Comparison of ENCODE assay signal across 8 mouse cellular contexts in genomic region chr5:139344687-139345363, GRCm38 (mm10). TPM values are rescaled to one million over a fixed set of nuclear protein-coding genes. Genes with fewer than 3 reads are reported as not detected.
DNase-seq lines count a peak whose midpoint lies in the region; ATAC-seq and TF ChIP-seq lines count a peak whose summit lies in the region.

No protein-coding gene starts in this region.

- peak; percentile 67; the same call in 1 of the 2 replicates for TF ChIP-seq EP300 in ES-Bruce4 (IDR thresholded peaks at IDR 0.05; ENCODE audit: insufficient read depth, low read depth, low read length)

- peak; percentile 88 for ATAC-seq in cerebellum, adult (ENCODE audit: insufficient number of reproducible peaks, low FRiP score, low TSS enrichment)
- peak; percentile 91 for ATAC-seq in forebrain, embryonic 13.5 days
- ATAC-seq in neutrophil, adult 5-6 weeks (ENCODE audit: extremely low read depth, insufficient number of reproducible peaks, low FRiP score, poor library complexity, severe bottlenecking) = peak; percentile 96

- no peak for TF ChIP-seq CTCF in ES-Bruce4 (IDR thresholded peaks at IDR 0.05; ENCODE audit: low read depth, low read length)
- no peak for TF ChIP-seq CTCF in lung, adult 2 months (IDR thresholded peaks at IDR 0.05; ENCODE audit: insufficient read depth, low read length)

- peak; percentile 95 to 98 for DNase-seq in heart, postnatal 14 days
- DNase-seq in layer of hippocampus, adult 11-12 months (ENCODE audit: low spot score) = peak; percentile 94
- peak; percentile 97 for DNase-seq in lung, adult 2 months
- DNase-seq in thymus, adult 18-20 months = peak; percentile 84

- peak overlapping the region; percentile 93 for H3K4me2 ChIP-seq in forebrain, embryonic 13.5 days

- intact Hi-C loops in heart, postnatal 14 days (cut with DNase I) = no loop called here

- no peaks in the 10 kb centered on the region for H3K9me3 ChIP-seq in ES-Bruce4 (replicated peaks; ENCODE audit: control insufficient read depth, insufficient read depth, low read length, poor library complexity, severe bottlenecking)
- H3K9me3 ChIP-seq in forebrain, embryonic 13.5 days (replicated peaks) = no peaks in the 10 kb centered on the region

- H3K27me3 ChIP-seq in ES-Bruce4 (ENCODE audit: control insufficient read depth, insufficient read depth, low read length, poor library complexity, severe bottlenecking) = no peaks in the 10 kb centered on the region
- 0 out of 2 replicates have a peak, but pooled peaks cover 4% of the 10 kb centered on the region for H3K27me3 ChIP-seq in forebrain, embryonic 13.5 days

- WGBS in forebrain, embryonic 13.5 days = under 1% methylated on average over 33 of the region's 33 CpGs
- WGBS in lung, adult 2 months = under 1% methylated on average over 33 of the region's 33 CpGs

- H3K4me1 ChIP-seq in ES-Bruce4 (ENCODE audit: control insufficient read depth, insufficient read depth, low read length) = no peaks in the 10 kb centered on the region
- peaks cover 14% of the 10 kb centered on the region for H3K4me1 ChIP-seq in forebrain, embryonic 13.5 days
- H3K4me1 ChIP-seq in lung, adult 2 months (ENCODE audit: control insufficient read depth, insufficient read depth, low read length) = peaks cover 7% of the 10 kb centered on the region

- TF ChIP-seq POLR2A in ES-Bruce4 (IDR thresholded peaks at IDR 0.05; ENCODE audit: insufficient read depth, low read length) = no peak
- peak; percentile 87; the same call in 1 of the 2 replicates for TF ChIP-seq POLR2A in lung, adult 2 months (IDR thresholded peaks at IDR 0.05; ENCODE audit: borderline replicate concordance, extremely low read depth, low read depth, low read length)

- H3K9ac ChIP-seq in ES-Bruce4 (ENCODE audit: low read depth, poor library complexity, severe bottlenecking) = peak overlapping the region; percentile 68
- H3K9ac ChIP-seq in forebrain, embryonic 13.5 days = peak overlapping the region; percentile 78

- H3K27ac ChIP-seq in ES-Bruce4 (ENCODE audit: insufficient read depth, low read length) = no peak overlapping the region
- H3K27ac ChIP-seq in forebrain, embryonic 13.5 days = peak overlapping the region; percentile 67

- H3K4me3 ChIP-seq in ES-Bruce4 (ENCODE audit: low read depth, low read length) = peak overlapping the region; percentile 82
- peak overlapping the region; percentile 66 for H3K4me3 ChIP-seq in forebrain, embryonic 13.5 days
- H3K4me3 ChIP-seq in lung, adult 2 months (replicated peaks; ENCODE audit: extremely low read depth, low read depth, low read length) = peak overlapping the region; percentile 94

- H3K36me3 ChIP-seq in ES-Bruce4 (ENCODE audit: control insufficient read depth, insufficient read depth, low read length, poor library complexity, severe bottlenecking) = no peaks in the 10 kb centered on the region
- H3K36me3 ChIP-seq in forebrain, embryonic 13.5 days (ENCODE audit: poor library complexity, severe bottlenecking) = peaks cover 29% of the 10 kb centered on the region

RNA-seq across cellular contexts. Expression of gene Cox19, which starts 6.4 kb away (rescaled TPM):
- polyA plus RNA-seq in ES-Bruce4 (2011; ENCODE audit: insufficient read depth, insufficient read length, low read depth, missing spikeins) = 19.9 and 26.1 TPM in 2 replicates
- polyA plus RNA-seq in forebrain, embryonic 13.5 days (2015; fragmentation: Nextera tagmentation; extraction: Ambion mirVana) = 111 and 117 TPM in 2 replicates
- total RNA-seq in heart, postnatal 14 days (2021) = 10 to 100 TPM; 78.6 to 85.9 TPM
- polyA plus RNA-seq in lung, adult 2 months (2012; rRNA removed) = 51.7 and 61.9 TPM in 2 replicates
- total RNA-seq in neutrophil, adult 5-6 weeks (2017) = 14.4 and 17.2 TPM in 2 replicates

RNA-seq across cellular contexts. Expression of gene Cyp2w1, which starts 7.6 kb away (rescaled TPM):
- not detected in 2 replicates for polyA plus RNA-seq in ES-Bruce4 (2011; ENCODE audit: insufficient read depth, insufficient read length, low read depth, missing spikeins)
- not detected in 2 replicates for polyA plus RNA-seq in forebrain, embryonic 13.5 days (2015; fragmentation: Nextera tagmentation; extraction: Ambion mirVana)
- not detected for total RNA-seq in heart, postnatal 14 days (2021)
- polyA plus RNA-seq in lung, adult 2 months (2012; rRNA removed) = 0.33 TPM in 1 of 2 replicates, not detected in the other
- not detected in 2 replicates for total RNA-seq in neutrophil, adult 5-6 weeks (2017)

RNA-seq across cellular contexts. Expression of gene Adap1, which starts 19.4 kb away (rescaled TPM):
- polyA plus RNA-seq in ES-Bruce4 (2011; ENCODE audit: insufficient read depth, insufficient read length, low read depth, missing spikeins) = 16.5 and 17.0 TPM in 2 replicates
- 3.8 and 7.0 TPM in 2 replicates for polyA plus RNA-seq in forebrain, embryonic 13.5 days (2015; fragmentation: Nextera tagmentation; extraction: Ambion mirVana)
- total RNA-seq in heart, postnatal 14 days (2021) = 1 to 10 TPM; 1.5 to 1.6 TPM
- polyA plus RNA-seq in lung, adult 2 months (2012; rRNA removed) = 12.1 and 13.8 TPM in 2 replicates
- 20.8 and 21.1 TPM in 2 replicates for total RNA-seq in neutrophil, adult 5-6 weeks (2017)

RNA-seq across cellular contexts. Expression of gene Gpr146, which starts 32.7 kb away (rescaled TPM):
- 0.82 and 0.91 TPM in 2 replicates for polyA plus RNA-seq in ES-Bruce4 (2011; ENCODE audit: insufficient read depth, insufficient read length, low read depth, missing spikeins)
- polyA plus RNA-seq in forebrain, embryonic 13.5 days (2015; fragmentation: Nextera tagmentation; extraction: Ambion mirVana) = 0.93 and 0.97 TPM in 2 replicates
- total RNA-seq in heart, postnatal 14 days (2021) = 10 to 100 TPM; 41.8 to 46.5 TPM
- polyA plus RNA-seq in lung, adult 2 months (2012; rRNA removed) = 75.7 and 93.4 TPM in 2 replicates
- 44.6 and 45.5 TPM in 2 replicates for total RNA-seq in neutrophil, adult 5-6 weeks (2017)
